Mouse (Mus musculus) heart, adult 8-10 months (tissue): ENCODE results near the gene Tbx2. TPM values are rescaled to one million over a fixed set of nuclear protein-coding genes. Genes with fewer than 3 reads are reported as not detected.

Experiments used
- DNase-seq: peaks from one replicate; pipeline ENCODE4 v3.0.0; 2022; ENCODE audit warnings: low spot score
- total RNA-seq, 4 experiments: library from RNA; stranded (reverse); gene quantifications; 2 replicates each; pipeline ENCODE4 v1.2.4; 2022

Tbx2 gene
- total RNA-seq, 4 experiments from 2014 or later, result 4.1 to 6.6 (median 4.7) TPM

GRCm38 (mm10) chr11:85825031-85825430 is 7.3 kb upstream of the Tbx2 start:
- no peak for DNase-seq

- no peak for DNase-seq
Observed at GRCm38 (mm10) chr11:85825823-85826222, 6.5 kb upstream of the Tbx2 start.

- DNase-seq, result no peak
Observed at GRCm38 (mm10) chr11:85827342-85827741, 5.0 kb upstream of the Tbx2 start.

GRCm38 (mm10) chr11:85828691-85829519 is 3.4 kb upstream of the Tbx2 start:
- no peak for DNase-seq

- DNase-seq, result no peak
Observed at GRCm38 (mm10) chr11:85829520-85830440, 2.6 kb upstream of the Tbx2 start.

- no peak for DNase-seq
Observed at GRCm38 (mm10) chr11:85830901-85831341, 1.4 kb upstream of the Tbx2 start.

- DNase-seq, result no peak
Observed at GRCm38 (mm10) chr11:85831656-85832230, 608 bp upstream of the Tbx2 start.

GRCm38 (mm10) chr11:85833081-85833521 is 750 bp downstream of the Tbx2 start:
- DNase-seq, result no peak

- no peak for DNase-seq
Observed at GRCm38 (mm10) chr11:85833761-85834385, 1.5 kb downstream of the Tbx2 start.

- no peak for DNase-seq
Observed at GRCm38 (mm10) chr11:85834386-85834931, 2.1 kb downstream of the Tbx2 start.

GRCm38 (mm10) chr11:85835001-85835752 is 2.8 kb downstream of the Tbx2 start:
- no peak for DNase-seq

- DNase-seq, result no peak
Observed at GRCm38 (mm10) chr11:85835753-85836522, 3.6 kb downstream of the Tbx2 start.

GRCm38 (mm10) chr11:85836523-85837290 is 4.4 kb downstream of the Tbx2 start:
- no peak for DNase-seq

- no peak for DNase-seq
Observed at GRCm38 (mm10) chr11:85837291-85837647, 4.9 kb downstream of the Tbx2 start.

- no peak for DNase-seq
Observed at GRCm38 (mm10) chr11:85837648-85838423, 5.5 kb downstream of the Tbx2 start.

GRCm38 (mm10) chr11:85838424-85839257 is 6.3 kb downstream of the Tbx2 start:
- no peak for DNase-seq
